Mouse (Mus musculus) cerebellum, adult (tissue): ENCODE results near the gene Calm5.
"Not testable (repeated sequence)": the region's sequence is repeated elsewhere in the genome, so short reads cannot be mapped to it uniquely, and the experiment has no call there.

Source experiments
- ATAC-seq: cut with Nextera tagmentation; 2 replicates; pipeline ENCODE4 v1.9.2; 2017; ENCODE audit warnings: mild to moderate bottlenecking, moderate library complexity, mixed read lengths; ENCODE audit not compliant: insufficient number of reproducible peaks, low FRiP score, low TSS enrichment

The Calm5 gene

GRCm38 (mm10) chr13:3853648-3854333, at the start of gene Calm5:
Gene Calm5, plus strand, starts transcription at chr13:3854173.
- peak; percentile 36; the same call in 1 of the 2 replicates for ATAC-seq

- ATAC-seq: no peak
These were observed 49.8 kb upstream of the Calm5 start, which contains the start of gene Calml3 for GRCm38 (mm10) chr13:3804186-3804585. Gene Calml3, minus strand, starts transcription at chr13:3804316.

GRCm38 (mm10) chr13:3805132-3805531, 48.8 kb upstream of the Calm5 start:
- ATAC-seq: no peak

GRCm38 (mm10) chr13:3805638-3806037, 48.3 kb upstream of the Calm5 start:
- no peak for ATAC-seq

- ATAC-seq: no peak
These were observed 46.7 kb upstream of the Calm5 start for GRCm38 (mm10) chr13:3807131-3807827.

GRCm38 (mm10) chr13:3818012-3818739, 35.8 kb upstream of the Calm5 start:
- ATAC-seq: no peak

- ATAC-seq: no peak
These were observed 35.3 kb upstream of the Calm5 start for GRCm38 (mm10) chr13:3818740-3819076.

GRCm38 (mm10) chr13:3822105-3822504, 31.9 kb upstream of the Calm5 start:
- ATAC-seq: no peak

GRCm38 (mm10) chr13:3825726-3826125, 28.2 kb upstream of the Calm5 start:
- ATAC-seq: no peak

GRCm38 (mm10) chr13:3831546-3831945, 22.4 kb upstream of the Calm5 start:
- no peak for ATAC-seq

- ATAC-seq: no peak
These were observed 22.0 kb upstream of the Calm5 start for GRCm38 (mm10) chr13:3831994-3832393.

- no peak for ATAC-seq
These were observed 21.5 kb upstream of the Calm5 start for GRCm38 (mm10) chr13:3832450-3832849.

- not testable (repeated sequence) for ATAC-seq
These were observed 20.3 kb upstream of the Calm5 start for GRCm38 (mm10) chr13:3833644-3834043.

- ATAC-seq: not testable (repeated sequence)
These were observed 16.6 kb upstream of the Calm5 start, which contains the start of gene Calm4 for GRCm38 (mm10) chr13:3837312-3837807. Gene Calm4, plus strand, starts transcription at chr13:3837757.

GRCm38 (mm10) chr13:3840662-3841061, 13.3 kb upstream of the Calm5 start:
- not testable (repeated sequence) for ATAC-seq

GRCm38 (mm10) chr13:3850330-3850729, 3.6 kb upstream of the Calm5 start:
- ATAC-seq: no peak

GRCm38 (mm10) chr13:3854856-3855255, 883 bp downstream of the Calm5 start:
- no peak for ATAC-seq

- ATAC-seq: no peak
These were observed 2.3 kb downstream of the Calm5 start for GRCm38 (mm10) chr13:3856252-3856651.

GRCm38 (mm10) chr13:3861251-3861650, 7.3 kb downstream of the Calm5 start:
- ATAC-seq: no peak

GRCm38 (mm10) chr13:3862325-3862724, 8.4 kb downstream of the Calm5 start:
- no peak for ATAC-seq
